Mouse (Mus musculus) kidney, postnatal 10 days (tissue): ENCODE results near the gene 6430571L13Rik.

Experiments used
- DNase-seq: peaks from one replicate; pipeline ENCODE4 v3.0.0; 2021; ENCODE audit warnings: mixed read lengths

6430571L13Rik gene

GRCm38 (mm10) chr9:107340911-107341645, 676 bp downstream of the 6430571L13Rik start:
- no peak for DNase-seq

GRCm38 (mm10) chr9:107342201-107342709, 1.9 kb downstream of the 6430571L13Rik start:
- no peak for DNase-seq

- DNase-seq, result peak; percentile 40
These were observed 2.9 kb downstream of the 6430571L13Rik start for GRCm38 (mm10) chr9:107343146-107343943.

- no peak for DNase-seq
These were observed 3.6 kb downstream of the 6430571L13Rik start for GRCm38 (mm10) chr9:107344027-107344426.

GRCm38 (mm10) chr9:107346081-107346480, 5.7 kb downstream of the 6430571L13Rik start:
- DNase-seq, result no peak

- DNase-seq, result no peak
These were observed 7.3 kb downstream of the 6430571L13Rik start for GRCm38 (mm10) chr9:107347586-107348183.

GRCm38 (mm10) chr9:107349321-107349720, 8.9 kb downstream of the 6430571L13Rik start:
- DNase-seq, result no peak

GRCm38 (mm10) chr9:107354826-107355225, 14.4 kb downstream of the 6430571L13Rik start:
- DNase-seq, result no peak

- DNase-seq, result peak; percentile 83
These were observed 15.7 kb downstream of the 6430571L13Rik start for GRCm38 (mm10) chr9:107355870-107356765.

- peak; percentile 87 for DNase-seq
These were observed 17.2 kb downstream of the 6430571L13Rik start for GRCm38 (mm10) chr9:107357651-107358050.

- no peak for DNase-seq
These were observed 20.6 kb downstream of the 6430571L13Rik start for GRCm38 (mm10) chr9:107360989-107361388.

- peak; percentile 72 for DNase-seq
These were observed 26.2 kb downstream of the 6430571L13Rik start for GRCm38 (mm10) chr9:107366644-107367043.

GRCm38 (mm10) chr9:107368302-107368701, 27.9 kb downstream of the 6430571L13Rik start:
- no peak for DNase-seq

GRCm38 (mm10) chr9:107369270-107370105, 29.1 kb downstream of the 6430571L13Rik start:
- DNase-seq, result no peak

- DNase-seq, result no peak
These were observed 29.7 kb downstream of the 6430571L13Rik start for GRCm38 (mm10) chr9:107370106-107370463.

GRCm38 (mm10) chr9:107372441-107372840, 32.0 kb downstream of the 6430571L13Rik start:
- no peak for DNase-seq

- DNase-seq, result peak; percentile 61
These were observed 34.2 kb downstream of the 6430571L13Rik start for GRCm38 (mm10) chr9:107374623-107375022.

- no peak for DNase-seq
These were observed 35.0 kb downstream of the 6430571L13Rik start for GRCm38 (mm10) chr9:107375451-107375850.

GRCm38 (mm10) chr9:107377961-107378512, 37.6 kb downstream of the 6430571L13Rik start:
- peak; percentile 49 for DNase-seq

GRCm38 (mm10) chr9:107381723-107382122, 41.3 kb downstream of the 6430571L13Rik start:
- peak; percentile 75 for DNase-seq

- no peak for DNase-seq
These were observed 44.0 kb downstream of the 6430571L13Rik start for GRCm38 (mm10) chr9:107384396-107384795.
